Mouse (Mus musculus): ENCODE measurements around the gene Erg.

GRCm38 (mm10) chr16:95611982-95612746 lies 25.8 kb upstream of the Erg start:
- TF ChIP-seq MXI1 (IDR thresholded peaks at IDR 0.05; ENCODE audit: low read depth, low read length), result no peak
- no peak for TF ChIP-seq POLR2A (IDR thresholded peaks at IDR 0.05; ENCODE audit: low read depth, low read length)
- no peak for TF ChIP-seq CTCF (conservative IDR thresholded peaks at IDR 0.05 in 1 of 2, IDR thresholded peaks at IDR 0.05 in 1 of 2; ENCODE audit: low read depth in 2 of 2, low read length in 2 of 2)
- no peak for TF ChIP-seq KAT2A (IDR thresholded peaks at IDR 0.05; ENCODE audit: insufficient replicate concordance, low read length)
- no peak for TF ChIP-seq ZNF384 (IDR thresholded peaks at IDR 0.05; ENCODE audit: low read depth, low read length)
- TF ChIP-seq CHD2 (IDR thresholded peaks at IDR 0.05; ENCODE audit: low read length), result no peak; the same call in 1 of the 2 replicates
